Mouse (Mus musculus): Measurements from ENCODE around the gene Liph. TPM values are rescaled to one million over a fixed set of nuclear protein-coding genes. Genes with fewer than 3 reads are reported as not detected.
A peak's percentile ranks its signal among the peaks of the same experiment; 100 is the strongest.
"Not testable (repeated sequence)": the region's sequence is repeated elsewhere in the genome, so short reads cannot be mapped to it uniquely, and the experiment has no call there.

The Liph gene
- total and polyA plus RNA-seq, 3 experiments = 2.6 to 6.1 (median 3.2) TPM

GRCm38 (mm10) chr16:21913347-21913746, 82.1 kb downstream of the Liph start:
- H3K79me2 ChIP-seq (replicated peaks; ENCODE audit: control insufficient read depth, extremely low read depth, insufficient read depth, poor library complexity, severe bottlenecking) = no peaks in the 10 kb centered on the region
- H3K27me3 ChIP-seq (replicated peaks) = no peaks in the 10 kb centered on the region
- peaks cover 0 to 19% of the 10 kb centered on the region in 2 experiments for H3K36me3 ChIP-seq (replicated peaks in 1 of 2; ENCODE audit: control insufficient read depth in 1 of 2, insufficient read depth in 1 of 2, low read length in 1 of 2)
- DNase-seq (ENCODE audit: extremely low read depth) = peak; percentile 81
- dilution Hi-C loops (cut with MboI; ENCODE audit: extremely low pct_ligation_motif_present, extremely low pct_unique_long_range_greater_than_20kb, low sequenced_read_pairs) (no loop called here), in situ Hi-C loops (cut with MboI; ENCODE audit: low pct_ligation_motif_present, low pct_unique_long_range_greater_than_20kb, low sequenced_read_pairs) (no loop called here)
- H3K4me3 ChIP-seq (replicated peaks in 1 of 3; ENCODE audit: low read depth in 2 of 3, low read length in 2 of 3, poor library complexity in 1 of 3) = no peak overlapping the region
- H3K4me2 ChIP-seq (ENCODE audit: insufficient read depth, low read depth, poor library complexity, severe bottlenecking) = no peak overlapping the region
- H3K27ac ChIP-seq (ENCODE audit: insufficient read depth, low read depth) = no peak overlapping the region
- no peaks in the 10 kb centered on the region for H3K9me3 ChIP-seq (replicated peaks; ENCODE audit: low read length)
- peaks cover 8 to 25% of the 10 kb centered on the region in 2 experiments; a peak in 3 of 4 replicates for H3K4me1 ChIP-seq (ENCODE audit: control insufficient read depth in 1 of 2, insufficient read depth in 2 of 2)
- no peak overlapping the region for H3K9ac ChIP-seq (ENCODE audit: insufficient read depth, low read depth)
- TF ChIP-seq POLR2AphosphoS2 (IDR thresholded peaks at IDR 0.05; ENCODE audit: low read depth, low read length) = no peak
- TF ChIP-seq ELF1 (IDR thresholded peaks at IDR 0.05; ENCODE audit: low read depth, low read length) = peak; percentile 62
- peak; percentile 96 for TF ChIP-seq MEF2A (IDR thresholded peaks at IDR 0.05; ENCODE audit: borderline replicate concordance, low read depth, low read length)
- no peak for TF ChIP-seq E2F4 (IDR thresholded peaks at IDR 0.05; ENCODE audit: insufficient replicate concordance, low read depth, low read length)
- no peak for TF ChIP-seq CTCF (conservative IDR thresholded peaks at IDR 0.05 in 1 of 2, IDR thresholded peaks at IDR 0.05 in 1 of 2; ENCODE audit: low read depth in 2 of 2, low read length in 2 of 2)
- TF ChIP-seq USF2 (conservative IDR thresholded peaks at IDR 0.05; ENCODE audit: low read depth, low read length) = peak; percentile 49
- TF ChIP-seq BHLHE40 (IDR thresholded peaks at IDR 0.05; ENCODE audit: low read depth, low read length) = peak; percentile 37; the same call in 1 of the 2 replicates

- dilution Hi-C loops (cut with MboI; ENCODE audit: extremely low pct_ligation_motif_present, extremely low pct_unique_long_range_greater_than_20kb, low sequenced_read_pairs); H3K4me2 ChIP-seq (ENCODE audit: insufficient read depth, low read depth, poor library complexity, severe bottlenecking); H3K9ac ChIP-seq (ENCODE audit: insufficient read depth, low read depth); H3K27me3 ChIP-seq (replicated peaks); H3K79me2 ChIP-seq (replicated peaks; ENCODE audit: control insufficient read depth, extremely low read depth, insufficient read depth, poor library complexity, severe bottlenecking); DNase-seq (ENCODE audit: extremely low read depth); H3K9me3 ChIP-seq (replicated peaks; ENCODE audit: low read length); H3K27ac ChIP-seq (ENCODE audit: insufficient read depth, low read depth); in situ Hi-C loops (cut with MboI; ENCODE audit: low pct_ligation_motif_present, low pct_unique_long_range_greater_than_20kb, low sequenced_read_pairs); H3K4me3 ChIP-seq (replicated peaks in 1 of 3; ENCODE audit: low read depth in 2 of 3, low read length in 2 of 3, poor library complexity in 1 of 3): not testable (repeated sequence)
- H3K36me3 ChIP-seq (replicated peaks in 1 of 2; ENCODE audit: control insufficient read depth in 1 of 2, insufficient read depth in 1 of 2, low read length in 1 of 2) = peaks cover 3 to 35% of the 10 kb centered on the region in 2 experiments
- H3K4me1 ChIP-seq (ENCODE audit: control insufficient read depth in 1 of 2, insufficient read depth in 2 of 2) = peaks cover 16 to 23% of the 10 kb centered on the region in 2 experiments
- TF ChIP-seq USF1 (IDR thresholded peaks at IDR 0.05; ENCODE audit: low read depth, low read length) = peak; percentile 68
Measured at GRCm38 (mm10) chr16:21908906-21909305, 86.6 kb downstream of the Liph start.

DNA sequence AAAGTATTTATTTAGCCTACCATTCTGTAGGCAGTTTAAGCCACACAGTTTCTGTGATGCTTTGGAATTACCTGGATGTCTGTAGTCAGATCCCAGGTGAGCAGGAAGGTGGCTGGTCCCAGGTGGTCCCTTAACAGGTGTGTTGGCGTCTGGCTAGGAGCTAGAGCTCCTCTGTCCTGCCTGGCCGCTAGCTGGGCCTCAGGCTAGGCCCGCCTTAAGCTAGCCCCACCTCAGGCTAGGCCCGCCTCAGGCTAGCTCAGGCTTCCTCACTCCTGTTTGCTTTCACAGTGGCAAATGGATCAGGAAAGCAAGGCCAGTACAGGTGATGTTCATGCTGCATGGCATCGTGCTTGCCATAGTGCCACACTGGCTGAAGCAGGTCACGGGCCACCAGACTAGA, 88.6 kb downstream of the Liph start:
- H3K4me1 ChIP-seq (ENCODE audit: control insufficient read depth in 1 of 2, insufficient read depth in 2 of 2) = peaks cover 7% of the 10 kb centered on the region in 2 experiments; a peak in 3 of 4 replicates

More for the DNA sequence above, 88.6 kb downstream of the Liph start:
- Histone ChIP-seq H3K79me2 (replicated peaks; ENCODE audit: control insufficient read depth, extremely low read depth, insufficient read depth, poor library complexity, severe bottlenecking) (no peaks in the 10 kb centered on the region), H3K9me3 (replicated peaks; ENCODE audit: low read length) (no peaks in the 10 kb centered on the region), H3K4me2 (ENCODE audit: insufficient read depth, low read depth, poor library complexity, severe bottlenecking) (no peak overlapping the region), H3K36me3 (replicated peaks in 1 of 2; ENCODE audit: control insufficient read depth in 1 of 2, insufficient read depth in 1 of 2, low read length in 1 of 2) (peaks cover 3 to 30% of the 10 kb centered on the region in 2 experiments), H3K27ac (ENCODE audit: insufficient read depth, low read depth) (no peak overlapping the region), H3K27me3 (replicated peaks) (no peaks in the 10 kb centered on the region), H3K4me3 (replicated peaks in 1 of 3; ENCODE audit: low read depth in 2 of 3, low read length in 2 of 3, poor library complexity in 1 of 3) (no peak overlapping the region), H3K9ac (ENCODE audit: insufficient read depth, low read depth) (no peak overlapping the region)
- no peak for DNase-seq (ENCODE audit: extremely low read depth)
- no peak for TF ChIP-seq RCOR1 (conservative IDR thresholded peaks at IDR 0.05; ENCODE audit: low read depth, low read length)
- no peak for TF ChIP-seq SMC3 (IDR thresholded peaks at IDR 0.05; ENCODE audit: low read depth, low read length)
- TF ChIP-seq EP300 (IDR thresholded peaks at IDR 0.05; ENCODE audit: low read length) = no peak
- no peak for TF ChIP-seq MXI1 (IDR thresholded peaks at IDR 0.05; ENCODE audit: low read depth, low read length)
- in situ Hi-C loops (cut with MboI; ENCODE audit: low pct_ligation_motif_present, low pct_unique_long_range_greater_than_20kb, low sequenced_read_pairs) = no loop called here
- dilution Hi-C loops (cut with MboI; ENCODE audit: extremely low pct_ligation_motif_present, extremely low pct_unique_long_range_greater_than_20kb, low sequenced_read_pairs) = no loop called here
